Mouse (Mus musculus) heart, embryonic 16.5 days (tissue): ENCODE data around the gene Syde1. TPM values are rescaled to one million over a fixed set of nuclear protein-coding genes. Genes with fewer than 3 reads are reported as not detected.

ENCODE experiments used
- ATAC-seq: fragments of 200-750 bp; cut with Nextera tagmentation; replicated peaks from 2 replicates; pipeline ENCODE4 v1.8.0; 2017; ENCODE audit warnings: moderate number of reproducible peaks; ENCODE audit not compliant: insufficient read depth, low FRiP score; ENCODE audit errors: extremely low read depth
- H3K27ac ChIP-seq: fragments of 300-500 bp; sonication (generic); 2 replicates; pipeline ENCODE4 v1.5.1; 2014; ENCODE audit warnings: mild to moderate bottlenecking, low read length, control low read depth, moderate library complexity
- H3K27me3 ChIP-seq: fragments of 300-500 bp; sonication (generic); 2 replicates; pipeline ENCODE4 v1.6.1; 2014; ENCODE audit warnings: low read length, mixed read lengths; ENCODE audit not compliant: control insufficient read depth, insufficient read depth
- H3K36me3 ChIP-seq: fragments of 300-500 bp; sonication (generic); 2 replicates; pipeline ENCODE4 v1.6.1; 2014; ENCODE audit not compliant: control insufficient read depth, insufficient read depth
- H3K4me1 ChIP-seq: fragments of 300-500 bp; sonication (generic); 2 replicates; pipeline ENCODE4 v1.6.1; 2014; ENCODE audit warnings: low read length, mixed read lengths; ENCODE audit not compliant: control insufficient read depth, insufficient read depth
- H3K4me2 ChIP-seq: fragments of 300-500 bp; sonication (generic); 2 replicates; pipeline ENCODE4 v1.6.1; 2014; ENCODE audit warnings: low read depth, mild to moderate bottlenecking, control low read depth, low read length
- H3K4me3 ChIP-seq: fragments of 300-500 bp; sonication (generic); 2 replicates; pipeline ENCODE4 v1.5.1; 2014; ENCODE audit warnings: mild to moderate bottlenecking, control low read depth, low read length
- H3K9ac ChIP-seq: fragments of 300-500 bp; sonication (generic); 2 replicates; pipeline ENCODE4 v1.6.1; 2014; ENCODE audit warnings: low read length, control low read depth
- H3K9me3 ChIP-seq: fragments of 300-500 bp; sonication (generic); replicated peaks from 2 replicates; pipeline ENCODE4 v1.6.1; 2016; ENCODE audit warnings: low read length; ENCODE audit not compliant: control insufficient read depth
- WGBS: fragments of 180-500 bp; shearing (Covaris S2); extraction: QIAGEN DNeasy Blood & Tissue Kit; methylation state at CpG from one replicate; pipeline ENCODE4 v1.1.7; 2014; 5-methylcytosine and 5-hydroxymethylcytosine counted together
- polyA plus RNA-seq: library from polyadenylated mRNA; unstranded; fragments of >200 nt; fragmentation: Nextera tagmentation; extraction: Ambion mirVana; gene quantifications from 2 replicates; pipeline ENCODE4 v1.2.1, GENCODE M21; 2015

The Syde1 gene
- polyA plus RNA-seq, 1 experiment from 2014 or later = 10.8 TPM

DNA sequence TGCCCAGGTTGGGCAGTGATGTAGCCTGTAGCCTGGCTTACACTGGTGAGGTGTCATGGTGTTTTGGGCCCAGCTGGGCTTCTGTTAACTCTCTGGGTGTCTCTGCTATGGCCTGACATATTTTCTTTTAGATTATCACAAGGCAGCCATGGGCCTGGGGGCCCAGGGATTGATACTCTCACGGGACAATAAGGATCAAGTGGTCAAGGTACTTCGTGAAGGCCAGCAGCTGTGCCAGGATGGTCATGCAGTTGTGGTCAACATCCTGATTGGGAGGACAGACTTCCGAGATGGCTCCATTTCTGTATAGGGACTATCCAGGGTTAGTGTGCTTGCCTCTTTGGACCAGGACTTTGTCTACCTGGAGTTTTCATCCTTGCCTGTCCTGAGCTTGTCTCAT is 7.8 kb downstream of the Syde1 start:
- Histone ChIP-seq H3K27me3 (no peaks in the 10 kb centered on the region), H3K9me3 (no peaks in the 10 kb centered on the region), H3K4me1 (no peaks in the 10 kb centered on the region), H3K4me3 (no peak overlapping the region), H3K27ac (no peak overlapping the region), H3K4me2 (no peak overlapping the region), H3K36me3 (peaks cover 77% of the 10 kb centered on the region), H3K9ac (no peak overlapping the region)
- no peak for ATAC-seq
- 67% methylated on average over 3 of the region's 3 CpGs for WGBS

DNA sequence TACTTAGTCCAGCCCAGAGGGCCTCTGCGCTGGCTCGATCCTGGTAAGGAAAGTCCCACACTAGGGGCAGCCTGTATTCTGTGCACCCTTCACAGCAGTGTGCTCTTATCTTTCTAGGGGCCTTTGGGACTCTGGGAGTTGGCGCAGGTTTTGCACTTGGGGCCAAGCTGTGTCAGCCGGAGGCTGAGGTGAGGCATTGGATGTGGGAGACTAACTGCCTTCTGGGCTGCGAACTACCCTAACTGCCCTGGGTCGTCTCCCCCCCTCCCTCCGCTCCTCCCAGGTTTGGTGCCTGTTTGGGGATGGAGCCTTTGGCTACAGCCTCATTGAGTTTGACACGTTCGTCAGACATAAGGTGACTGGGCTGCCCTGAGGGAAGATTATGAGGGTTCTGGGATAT is 8.4 kb downstream of the Syde1 start:
- no peak for ATAC-seq
- H3K4me3 ChIP-seq = no peak overlapping the region
- H3K4me2 ChIP-seq = no peak overlapping the region
- H3K4me1 ChIP-seq = no peaks in the 10 kb centered on the region
- no peak overlapping the region for H3K27ac ChIP-seq
- WGBS = 64% methylated on average over 9 of the region's 9 CpGs
- H3K27me3 ChIP-seq = no peaks in the 10 kb centered on the region
- no peak overlapping the region for H3K9ac ChIP-seq
- no peaks in the 10 kb centered on the region for H3K9me3 ChIP-seq
- H3K36me3 ChIP-seq = peaks cover 73% of the 10 kb centered on the region

DNA sequence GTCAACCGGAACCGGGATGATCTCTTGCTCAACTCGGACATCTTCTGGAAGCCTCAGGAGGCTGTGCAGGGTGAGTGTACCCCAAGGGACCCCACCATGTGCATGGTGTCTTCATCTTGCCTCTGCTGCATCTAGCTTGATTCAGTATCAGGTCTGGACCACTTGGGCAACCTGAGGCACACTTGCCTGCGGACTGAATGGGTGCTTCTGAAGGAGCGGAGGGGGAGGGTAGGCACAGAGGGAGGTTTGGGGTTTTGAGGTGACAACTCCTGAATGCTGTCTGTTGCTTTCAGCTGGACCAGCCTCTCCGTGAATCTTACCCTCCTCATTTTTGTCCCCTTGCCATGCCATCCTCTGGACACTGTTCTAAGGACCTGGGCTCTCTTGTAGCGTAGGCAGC is 10.6 kb downstream of the Syde1 start:
- peaks cover 64% of the 10 kb centered on the region for H3K36me3 ChIP-seq
- no peak overlapping the region for H3K4me2 ChIP-seq
- no peak overlapping the region for H3K9ac ChIP-seq
- no peak overlapping the region for H3K4me3 ChIP-seq
- no peak for ATAC-seq
- no peaks in the 10 kb centered on the region for H3K27me3 ChIP-seq
- 93% methylated on average over 7 of the region's 7 CpGs for WGBS
- no peaks in the 10 kb centered on the region for H3K9me3 ChIP-seq
- H3K4me1 ChIP-seq = peaks cover 6% of the 10 kb centered on the region
- no peak overlapping the region for H3K27ac ChIP-seq

DNA sequence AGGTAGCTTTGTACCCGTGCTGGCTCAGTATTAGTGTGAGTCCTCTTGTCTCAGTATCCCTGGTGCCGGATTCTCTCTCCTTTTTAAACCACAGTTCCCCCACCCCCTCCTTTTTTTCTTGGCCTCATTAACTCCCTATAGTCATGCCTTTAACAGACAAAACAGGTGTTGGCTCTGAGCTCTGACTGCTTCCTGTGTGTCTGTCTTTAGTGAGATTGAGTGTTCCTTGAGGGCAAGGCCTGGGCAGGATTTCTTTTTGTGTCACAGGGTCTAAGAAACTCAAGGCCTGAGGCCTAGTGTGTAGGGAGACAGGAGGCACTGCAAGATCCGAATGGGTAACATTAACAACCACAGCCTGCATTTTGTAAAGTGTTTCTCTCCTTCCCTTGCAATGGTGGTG is 13.6 kb downstream of the Syde1 start:
- Histone ChIP-seq H3K4me3 (no peak overlapping the region), H3K4me2 (no peak overlapping the region; the same call in 1 of the 2 replicates), H3K9me3 (no peaks in the 10 kb centered on the region), H3K27ac (no peak overlapping the region), H3K27me3 (no peaks in the 10 kb centered on the region), H3K9ac (0 out of 2 replicates have a peak overlapping the region, but pooled peaks have one; percentile 7), H3K36me3 (peaks cover 36% of the 10 kb centered on the region), H3K4me1 (peaks cover 14% of the 10 kb centered on the region)
- WGBS = 85% methylated on average over 3 of the region's 3 CpGs
- ATAC-seq = no peak

DNA sequence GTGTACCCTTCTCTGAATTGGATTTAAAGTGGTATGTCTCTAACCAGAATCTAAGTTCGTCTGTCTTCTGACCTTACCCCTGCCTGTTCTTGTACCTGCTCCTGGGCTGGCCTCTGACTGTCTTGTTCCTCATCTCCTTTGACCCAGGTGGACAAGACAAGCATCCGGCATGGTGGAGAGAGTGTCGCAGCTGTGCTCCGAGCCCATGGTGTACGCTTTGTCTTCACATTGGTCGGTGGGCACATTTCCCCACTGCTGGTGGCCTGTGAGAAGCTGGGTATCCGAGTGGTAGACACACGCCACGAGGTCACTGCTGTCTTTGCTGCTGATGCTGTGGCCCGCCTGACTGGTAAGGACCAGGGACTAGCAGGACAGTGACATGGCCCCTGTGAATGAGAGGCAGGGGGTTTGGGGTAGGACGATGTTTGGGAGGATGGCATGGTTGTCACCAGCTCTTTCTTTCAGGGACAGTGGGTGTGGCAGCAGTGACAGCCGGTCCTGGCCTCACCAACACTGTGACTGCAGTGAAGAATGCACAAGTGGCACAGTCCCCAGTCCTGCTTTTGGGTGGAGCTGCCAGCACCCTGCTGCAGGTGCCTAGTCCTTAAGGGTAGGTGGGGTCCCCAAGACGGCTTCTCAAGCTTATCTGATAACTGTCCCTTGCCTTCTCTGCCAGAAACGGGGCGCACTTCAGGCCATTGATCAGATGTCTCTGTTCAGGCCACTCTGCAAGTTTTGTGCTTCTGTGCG is 15.2 kb downstream of the Syde1 start:
- ATAC-seq = no peak
- Histone ChIP-seq H3K4me1 (peaks cover 14% of the 10 kb centered on the region), H3K27me3 (no peaks in the 10 kb centered on the region), H3K9me3 (no peaks in the 10 kb centered on the region), H3K27ac (peak overlapping the region; percentile 98), H3K9ac (peak overlapping the region; percentile 72; the same call in 1 of the 2 replicates), H3K4me3 (no peak overlapping the region), H3K4me2 (no peak overlapping the region), H3K36me3 (peaks cover 33% of the 10 kb centered on the region)
- WGBS = 91% methylated on average over 16 of the region's 16 CpGs

DNA sequence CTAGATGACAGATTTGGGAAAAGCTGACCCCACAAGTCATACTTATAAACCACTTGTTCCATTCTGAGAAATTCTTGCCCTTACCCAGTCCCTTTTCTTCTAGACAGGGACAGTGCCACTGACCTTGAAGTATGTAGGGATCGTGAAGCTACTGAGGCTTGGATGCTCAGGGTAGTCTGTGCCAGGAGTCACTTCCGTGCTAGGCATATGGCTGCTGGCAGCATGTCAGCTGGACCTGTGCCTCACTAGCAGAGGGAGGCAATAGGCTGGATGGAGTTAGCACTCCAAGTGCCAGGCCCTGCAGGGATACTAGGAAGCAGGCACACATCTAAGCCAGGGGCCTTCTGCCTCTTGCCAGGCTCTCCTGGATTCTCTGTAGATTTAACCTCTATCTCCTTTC is 16.1 kb downstream of the Syde1 start:
- Histone ChIP-seq H3K4me1 (peaks cover 14% of the 10 kb centered on the region), H3K4me3 (peak overlapping the region; percentile 64), H3K9ac (peak overlapping the region; percentile 72), H3K27me3 (no peaks in the 10 kb centered on the region), H3K4me2 (peak overlapping the region; percentile 59), H3K36me3 (peaks cover 25% of the 10 kb centered on the region), H3K27ac (peak overlapping the region; percentile 98), H3K9me3 (no peaks in the 10 kb centered on the region)
- 17% methylated on average over 2 of the region's 2 CpGs for WGBS
- peak; percentile 47 for ATAC-seq

DNA sequence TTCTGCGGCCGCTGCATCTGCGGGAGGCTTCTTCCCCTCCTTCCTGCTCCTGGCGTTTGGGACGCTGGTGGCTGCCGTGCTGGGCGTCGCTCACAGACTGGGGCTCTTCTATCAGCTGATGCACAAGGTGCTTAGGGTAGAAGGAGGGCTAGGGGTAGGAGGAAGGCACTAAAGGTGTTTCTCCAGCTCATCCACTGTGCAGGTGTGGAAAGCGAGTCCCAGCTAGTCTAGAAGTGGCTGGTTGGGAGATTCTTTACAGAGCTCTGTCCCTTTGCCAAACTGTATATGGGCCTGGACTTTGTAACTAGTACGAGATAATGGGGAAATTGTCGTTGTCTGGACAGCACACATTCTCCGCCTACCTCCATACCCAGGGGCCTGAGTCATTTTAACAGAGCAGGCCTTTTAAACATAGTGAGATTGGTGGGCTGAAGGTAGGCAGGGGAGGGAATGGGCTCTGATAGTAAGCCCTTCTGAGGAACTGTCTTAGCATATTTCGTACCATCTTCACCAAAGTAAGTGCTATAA is 16.6 kb downstream of the Syde1 start:
- Histone ChIP-seq H3K36me3 (peaks cover 21% of the 10 kb centered on the region), H3K4me1 (peaks cover 14% of the 10 kb centered on the region), H3K9ac (peak overlapping the region; percentile 72), H3K4me3 (peak overlapping the region; percentile 64), H3K27ac (peak overlapping the region; percentile 98), H3K27me3 (no peaks in the 10 kb centered on the region), H3K4me2 (peak overlapping the region; percentile 59), H3K9me3 (no peaks in the 10 kb centered on the region)
- ATAC-seq = peak; percentile 21
- WGBS = 9% methylated on average over 13 of the region's 13 CpGs

DNA sequence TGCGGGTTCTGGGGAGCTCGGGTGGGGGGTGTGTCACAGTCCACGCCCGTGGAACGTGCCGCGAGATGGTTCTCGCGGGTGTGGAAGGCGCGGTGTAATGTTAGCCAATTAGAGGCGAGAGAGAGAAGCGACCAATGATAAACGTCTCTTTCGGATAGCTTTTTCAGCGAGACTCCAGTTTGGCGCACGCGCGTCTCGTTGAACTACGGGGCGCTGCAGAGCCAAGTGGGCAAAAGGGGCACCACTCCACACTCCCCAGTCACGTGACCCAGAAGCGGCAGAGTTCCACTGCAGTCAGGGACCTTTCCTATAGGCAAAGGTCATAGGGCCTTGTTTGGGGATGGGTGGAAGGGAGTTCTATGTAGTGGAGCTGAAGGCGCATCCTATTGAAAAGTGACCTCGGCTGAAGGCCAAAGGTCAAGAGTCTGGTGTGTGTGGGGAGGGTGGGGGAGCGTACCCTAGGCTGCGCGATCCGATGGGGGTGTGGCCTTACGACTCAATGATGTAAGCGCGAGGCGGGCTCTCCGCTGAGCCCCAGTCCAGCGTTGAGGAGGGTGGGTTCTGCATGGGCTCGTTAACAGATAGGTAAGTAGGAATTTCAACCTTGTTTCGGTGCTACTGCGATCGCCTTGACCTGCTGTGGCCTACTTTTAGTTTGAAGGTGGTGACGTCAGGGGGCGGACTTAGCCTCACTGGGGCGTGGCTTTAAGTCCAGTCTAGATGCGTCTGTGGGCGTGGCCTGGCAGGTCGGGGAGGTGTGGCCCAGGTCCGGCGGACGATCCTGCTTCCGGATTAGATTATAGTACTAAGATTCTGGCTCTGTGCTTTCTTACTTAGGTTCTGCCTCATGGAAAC is 17.3 kb downstream of the Syde1 start, which contains the start of gene Ilvbl:
Gene Ilvbl, plus strand, starts transcription at position 97 of the 855 bp plus-strand sequence.
- ATAC-seq = peak; percentile 87
- peak within 1 kb of the TSS; percentile 64 for H3K4me3 ChIP-seq
- peak within 1 kb of the TSS; percentile 72 for H3K9ac ChIP-seq
- H3K9me3 ChIP-seq = no peaks in the 10 kb centered on the region
- H3K4me2 ChIP-seq = peak within 1 kb of the TSS; percentile 59
- peak within 1 kb of the TSS; percentile 98 for H3K27ac ChIP-seq
- peaks cover 14% of the 10 kb centered on the region for H3K4me1 ChIP-seq
- no peaks in the 10 kb centered on the region for H3K27me3 ChIP-seq
- H3K36me3 ChIP-seq = peaks cover 16% of the 10 kb centered on the region
- under 1% methylated on average over 51 of the region's 51 CpGs for WGBS

DNA sequence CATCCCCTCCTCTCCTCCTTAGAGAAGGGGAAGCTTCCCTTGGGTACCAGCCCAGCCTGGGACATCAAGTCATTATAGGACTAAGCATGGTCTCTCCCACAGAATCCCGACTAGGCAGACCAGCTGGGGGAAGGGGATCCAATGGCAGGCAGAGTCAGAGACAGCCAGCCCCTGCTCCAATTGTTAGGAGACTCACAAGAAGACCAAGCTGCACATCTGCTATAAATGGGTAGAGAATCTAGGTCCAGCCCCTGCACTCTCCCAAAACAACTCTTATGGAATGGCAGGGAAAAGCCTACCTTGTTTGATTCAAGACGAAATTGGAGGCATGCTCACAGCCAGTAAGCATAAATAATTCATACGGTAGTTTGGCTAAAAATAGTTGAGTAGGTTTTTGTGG is 18.5 kb downstream of the Syde1 start:
- Histone ChIP-seq H3K4me1 (peaks cover 14% of the 10 kb centered on the region), H3K4me2 (no peak overlapping the region), H3K9me3 (no peaks in the 10 kb centered on the region), H3K36me3 (peaks cover 8% of the 10 kb centered on the region), H3K27ac (no peak overlapping the region), H3K9ac (no peak overlapping the region), H3K27me3 (no peaks in the 10 kb centered on the region), H3K4me3 (no peak overlapping the region)
- 60% methylated on average over 3 of the region's 3 CpGs for WGBS
- ATAC-seq = no peak
